Mouse (Mus musculus) gastrocnemius, postnatal 25 days (tissue): ENCODE results near the gene Hormad2. TPM values are rescaled to one million over a fixed set of nuclear protein-coding genes. Genes with fewer than 3 reads are reported as not detected.

Source experiments
- DNase-seq: peaks from one replicate; pipeline ENCODE4 v3.0.0; 2022
- total RNA-seq, 2 experiments: library from RNA; stranded (reverse); gene quantifications; 1 replicate in 1 of 2; 2 replicates in 1 of 2; pipeline ENCODE4 v1.2.3; 2021

Gene Hormad2
- total RNA-seq, 2 experiments from 2014 or later, result not detected

DNA sequence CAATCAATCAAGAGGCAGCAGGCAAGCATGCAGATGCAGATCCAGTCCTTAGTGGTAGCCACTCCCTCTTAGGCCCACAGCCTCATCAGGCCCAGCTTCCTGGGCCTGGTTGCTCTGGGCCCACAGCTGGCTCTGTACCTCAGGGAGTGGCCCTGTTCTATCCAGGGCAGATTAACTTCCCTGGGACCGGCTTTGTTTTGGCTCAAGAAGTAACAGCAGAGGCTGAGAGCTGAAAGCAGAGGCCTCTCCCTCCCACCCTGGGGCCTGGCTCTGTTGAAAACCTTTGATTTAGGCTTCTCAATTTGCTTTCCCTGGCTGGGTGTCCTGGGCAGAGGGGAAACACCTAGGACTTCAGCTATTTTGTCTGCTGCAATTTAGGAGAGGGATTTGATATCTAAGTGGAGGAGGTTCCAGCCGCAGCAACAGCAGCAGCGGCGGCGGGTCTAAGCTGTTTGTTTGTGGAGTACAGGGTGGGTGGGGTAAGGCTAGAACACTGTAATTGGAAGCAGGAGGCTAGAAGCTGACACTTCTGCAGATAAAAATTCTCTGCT, 138.5 kb downstream of the Hormad2 start:
- DNase-seq, result peak; percentile 65

GRCm38 (mm10) chr11:4300683-4301082, 140.2 kb downstream of the Hormad2 start:
- DNase-seq, result peak; percentile 60

GRCm38 (mm10) chr11:4299735-4300474, 141.0 kb downstream of the Hormad2 start:
- DNase-seq, result peak; percentile 52

- no peak for DNase-seq
Observed at GRCm38 (mm10) chr11:4299191-4299590, 141.7 kb downstream of the Hormad2 start.

GRCm38 (mm10) chr11:4298615-4299014, 142.3 kb downstream of the Hormad2 start:
- no peak for DNase-seq

GRCm38 (mm10) chr11:4297753-4298152, 143.2 kb downstream of the Hormad2 start:
- DNase-seq, result no peak

GRCm38 (mm10) chr11:4296610-4297275, 144.2 kb downstream of the Hormad2 start:
- DNase-seq, result no peak

Other genes with a start within 250 kb of the Hormad2 start
- gene Castor1, start 222.9 kb downstream of the Hormad2 start, total RNA-seq, result 1 to 10 TPM; 1.8 to 4.4 TPM
- gene Osm, start 204.7 kb downstream of the Hormad2 start, total RNA-seq, result not detected
- under 1 TPM; 0.26 to 0.43 TPM for gene Lif, start 183.5 kb downstream of the Hormad2 start, total RNA-seq
- 10 to 100 TPM; 36.5 to 41.4 TPM for gene Mtmr3, start 153.8 kb upstream of the Hormad2 start, total RNA-seq
- gene Gm11032, start 179.0 kb upstream of the Hormad2 start, total RNA-seq, result not detected
- 10 to 100 TPM; 14.2 to 14.7 TPM for gene Ascc2, start 196.6 kb upstream of the Hormad2 start, total RNA-seq